Mouse (Mus musculus) ovary, adult 2 months (tissue): ENCODE data around the gene Foxo3. TPM values are rescaled to one million over a fixed set of nuclear protein-coding genes. Genes with fewer than 3 reads are reported as not detected.

Experiments used
- polyA plus RNA-seq: library from polyadenylated mRNA; depleted of rRNA; stranded (reverse); fragments of >200 nt; gene quantifications from 2 replicates; pipeline ENCODE4 v1.2.3, GENCODE M21; 2012; rRNA removed

Foxo3 gene
- 72.5 and 80.8 TPM in 2 replicates for polyA plus RNA-seq

GRCm38 (mm10) chr10:42276507-42277345, at the start of gene Foxo3:
Gene Foxo3, minus strand, starts transcription at chr10:42276755.

Other genes with a start within 250 kb of the Foxo3 start
- gene Afg1l, start 201.8 kb upstream of the Foxo3 start, polyA plus RNA-seq = 2.5 and 3.1 TPM in 2 replicates
- gene Snx3, start 225.3 kb upstream of the Foxo3 start, polyA plus RNA-seq = 199 and 240 TPM in 2 replicates